Mouse (Mus musculus) midbrain, postnatal 0 days (tissue): ENCODE measurements around the gene Dusp15. TPM values are rescaled to one million over a fixed set of nuclear protein-coding genes. Genes with fewer than 3 reads are reported as not detected.

Experiments
- ATAC-seq: fragments of 200-750 bp; cut with Nextera tagmentation; 2 replicates; pipeline ENCODE4 v1.8.0; 2017; ENCODE audit warnings: moderate number of reproducible peaks, mild to moderate bottlenecking, moderate TSS enrichment, moderate library complexity; ENCODE audit not compliant: low FRiP score
- DNase-seq: peaks from one replicate; pipeline ENCODE4 v3.0.0-alpha.2; 2015; ENCODE audit warnings: low spot score
- H3K27ac ChIP-seq: fragments of 300-500 bp; sonication (generic); 2 replicates; pipeline ENCODE4 v1.5.1; 2014; ENCODE audit warnings: low read depth, mild to moderate bottlenecking, low read length, mixed read lengths
- H3K27me3 ChIP-seq: fragments of 300-500 bp; sonication (generic); 2 replicates; pipeline ENCODE4 v1.6.1; 2014; ENCODE audit warnings: low read length, control low read depth, mixed read lengths; ENCODE audit not compliant: insufficient read depth
- H3K36me3 ChIP-seq: fragments of 300-500 bp; sonication (generic); 2 replicates; pipeline ENCODE4 v1.6.1; 2014; ENCODE audit warnings: low read length, control low read depth, mixed read lengths; ENCODE audit not compliant: insufficient read depth
- H3K4me1 ChIP-seq: fragments of 300-500 bp; sonication (generic); 2 replicates; pipeline ENCODE4 v1.6.1; 2014; ENCODE audit warnings: mild to moderate bottlenecking, control low read depth, antibody characterized with exemption, low read length, mixed read lengths; ENCODE audit not compliant: insufficient read depth
- H3K4me2 ChIP-seq: fragments of 300-500 bp; sonication (generic); 2 replicates; pipeline ENCODE4 v1.6.1; 2014; ENCODE audit warnings: low read depth, mild to moderate bottlenecking, low read length, mixed read lengths; ENCODE audit not compliant: poor library complexity, severe bottlenecking
- H3K4me3 ChIP-seq: fragments of 300-500 bp; sonication (generic); 2 replicates; pipeline ENCODE4 v1.5.1; 2014; ENCODE audit warnings: low read depth, mild to moderate bottlenecking, low read length, moderate library complexity
- H3K9ac ChIP-seq: fragments of 300-500 bp; sonication (generic); replicated peaks from 2 replicates; pipeline ENCODE4 v1.6.1; 2014; ENCODE audit warnings: mild to moderate bottlenecking, low read length, moderate library complexity, mixed read lengths; ENCODE audit not compliant: poor library complexity, severe bottlenecking
- H3K9me3 ChIP-seq: fragments of 300-500 bp; sonication (generic); 2 replicates; pipeline ENCODE4 v1.6.1; 2016; ENCODE audit warnings: low read length, control low read depth
- CTCF ChIP-seq: IDR thresholded peaks from 2 replicates; pipeline ENCODE4 v1.5.1; 2016; ENCODE audit warnings: antibody characterized with exemption, mild to moderate bottlenecking
- WGBS: fragments of 180-500 bp; shearing (Covaris S2); extraction: QIAGEN DNeasy Blood & Tissue Kit; methylation state at CpG from one replicate; pipeline ENCODE4 v1.1.7; 2014; 5-methylcytosine and 5-hydroxymethylcytosine counted together
- polyA plus RNA-seq: library from polyadenylated mRNA; unstranded; fragments of >200 nt; fragmentation: Nextera tagmentation; extraction: Ambion mirVana; gene quantifications from 2 replicates; pipeline ENCODE4 v1.2.1, GENCODE M21; 2015
- total RNA-seq: library from RNA; depleted of rRNA; stranded (reverse); fragments of >200 nt; gene quantifications from 2 replicates; pipeline ENCODE4 v1.2.3, GENCODE M21; 2014

Gene Dusp15
- total and polyA plus RNA-seq, 2 experiments from 2014 or later, result 24.6 to 44.9 TPM

- DNase-seq, result no peak
- TF ChIP-seq CTCF, result no peak
- no peak overlapping the region for H3K4me2 ChIP-seq
- H3K4me1 ChIP-seq, result no peaks in the 10 kb centered on the region
- no peak overlapping the region for H3K4me3 ChIP-seq
- no peak overlapping the region for H3K27ac ChIP-seq
- 36% methylated on average over 7 of the region's 7 CpGs for WGBS
- no peaks in the 10 kb centered on the region for H3K36me3 ChIP-seq
- H3K9ac ChIP-seq, result no peak overlapping the region
- peaks cover 18% of the 10 kb centered on the region; the same call in 1 of the 2 replicates for H3K27me3 ChIP-seq
- H3K9me3 ChIP-seq, result no peaks in the 10 kb centered on the region
- no peak for ATAC-seq
Observed at GRCm38 (mm10) chr2:152913471-152913870, 38.0 kb downstream of the Dusp15 start.

GRCm38 (mm10) chr2:152911432-152911831 lies 40.1 kb downstream of the Dusp15 start:
- Histone ChIP-seq H3K27ac (no peak overlapping the region), H3K9me3 (no peaks in the 10 kb centered on the region), H3K27me3 (peaks cover 18% of the 10 kb centered on the region; the same call in 1 of the 2 replicates), H3K9ac (no peak overlapping the region), H3K4me2 (no peak overlapping the region), H3K4me3 (no peak overlapping the region), H3K4me1 (peaks cover 6% of the 10 kb centered on the region; the same call in 1 of the 2 replicates), H3K36me3 (no peaks in the 10 kb centered on the region)
- TF ChIP-seq CTCF, result no peak
- DNase-seq (no peak), ATAC-seq (no peak)
- WGBS, result 35% methylated on average over 6 of the region's 6 CpGs

GRCm38 (mm10) chr2:152911031-152911430 lies 40.5 kb downstream of the Dusp15 start, which contains the start of gene Mylk2:
Gene Mylk2 (plus strand): TSS chr2:152911352.
- Histone ChIP-seq H3K4me1 (peaks cover 6% of the 10 kb centered on the region; the same call in 1 of the 2 replicates), H3K9ac (no peak within 1 kb of the TSS), H3K4me2 (no peak within 1 kb of the TSS), H3K27me3 (peaks cover 18% of the 10 kb centered on the region; the same call in 1 of the 2 replicates), H3K36me3 (no peaks in the 10 kb centered on the region), H3K27ac (no peak within 1 kb of the TSS), H3K4me3 (no peak within 1 kb of the TSS), H3K9me3 (no peaks in the 10 kb centered on the region)
- no peak for TF ChIP-seq CTCF
- DNase-seq (no peak), ATAC-seq (no peak)
- WGBS, result 22% methylated on average over 12 of the region's 12 CpGs

GRCm38 (mm10) chr2:152909848-152910247 lies 41.6 kb downstream of the Dusp15 start:
- no peak for TF ChIP-seq CTCF
- DNase-seq, result no peak
- Histone ChIP-seq H3K9me3 (no peaks in the 10 kb centered on the region), H3K9ac (no peak overlapping the region), H3K4me3 (no peak overlapping the region), H3K4me2 (no peak overlapping the region), H3K36me3 (no peaks in the 10 kb centered on the region), H3K27me3 (peaks cover 18% of the 10 kb centered on the region; the same call in 1 of the 2 replicates), H3K27ac (no peak overlapping the region), H3K4me1 (peaks cover 6% of the 10 kb centered on the region; the same call in 1 of the 2 replicates)
- 78% methylated on average over 6 of the region's 6 CpGs for whole genome bisulfite sequencing
- ATAC-seq, result no peak

GRCm38 (mm10) chr2:152907114-152907943 lies 44.2 kb downstream of the Dusp15 start:
- 53% methylated on average over 14 of the region's 14 CpGs for WGBS
- no peak overlapping the region for H3K4me3 ChIP-seq
- peaks cover 6% of the 10 kb centered on the region; the same call in 1 of the 2 replicates for H3K4me1 ChIP-seq
- no peak overlapping the region for H3K9ac ChIP-seq
- ATAC-seq (no peak), DNase-seq (no peak)
- no peak overlapping the region for H3K4me2 ChIP-seq
- no peaks in the 10 kb centered on the region for H3K36me3 ChIP-seq
- H3K27me3 ChIP-seq, result peaks cover 14% of the 10 kb centered on the region; the same call in 1 of the 2 replicates
- TF ChIP-seq CTCF, result no peak
- H3K9me3 ChIP-seq, result no peaks in the 10 kb centered on the region
- H3K27ac ChIP-seq, result no peak overlapping the region
